Mouse (Mus musculus): ENCODE data around the gene G6pc3. TPM values are rescaled to one million over a fixed set of nuclear protein-coding genes. Genes with fewer than 3 reads are reported as not detected.
A peak's percentile ranks its signal among the peaks of the same experiment; 100 is the strongest.

G6pc3 gene
- total and polyA plus RNA-seq, 3 experiments = 31.3 to 72.3 (median 34.7) TPM

DNA sequence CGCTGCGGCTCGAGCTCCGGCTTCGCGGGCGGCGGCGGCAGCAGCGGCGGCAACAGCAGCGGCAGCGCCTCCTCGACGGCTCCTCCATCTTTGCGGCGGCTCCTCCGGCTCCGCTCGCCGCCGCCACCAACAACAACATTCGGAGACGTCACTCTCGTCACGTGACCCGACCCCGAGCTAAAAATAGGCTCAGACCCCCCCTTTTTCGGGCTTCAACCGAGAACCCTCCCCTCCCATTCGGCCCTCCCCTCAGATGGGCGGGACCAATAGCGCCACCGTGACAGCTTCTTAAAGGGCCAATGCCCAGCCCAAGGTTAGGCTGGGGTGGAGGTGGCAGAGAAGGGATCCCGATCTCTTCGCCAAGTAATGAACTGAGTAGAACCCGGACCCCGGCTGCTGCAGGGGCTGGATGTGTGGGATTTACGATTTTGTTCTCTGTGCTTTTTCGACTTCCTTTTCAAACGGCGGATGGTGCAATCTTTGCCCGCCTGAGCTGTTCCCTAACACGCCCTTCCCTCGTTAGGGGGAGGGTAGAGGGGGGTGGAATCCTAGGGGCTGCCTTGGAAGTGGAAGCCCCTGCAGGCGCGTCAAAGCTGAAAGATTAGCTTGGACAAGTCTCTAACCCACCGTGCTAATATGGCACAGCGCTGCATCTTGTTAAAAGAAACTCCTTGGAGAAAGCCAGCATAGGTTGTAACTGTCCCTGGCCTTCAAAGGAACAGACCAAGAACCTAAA, 40.8 kb downstream of the G6pc3 start, which contains the start of gene Hdac5:
TSS of gene Hdac5 (minus strand) at position 161 of the 736 bp plus-strand sequence.
- DNase-seq (ENCODE audit: extremely low read depth) = peak; percentile 99
- peak within 1 kb of the TSS; percentile 73 for H3K9ac ChIP-seq (ENCODE audit: insufficient read depth, low read depth)
- H3K27ac ChIP-seq (ENCODE audit: insufficient read depth, low read depth) = no peak within 1 kb of the TSS
- in situ Hi-C loops (cut with MboI; ENCODE audit: low pct_ligation_motif_present, low pct_unique_long_range_greater_than_20kb, low sequenced_read_pairs) (no loop called here), dilution Hi-C loops (cut with MboI; ENCODE audit: extremely low pct_ligation_motif_present, extremely low pct_unique_long_range_greater_than_20kb, low sequenced_read_pairs) (no loop called here)
- TF ChIP-seq PAX5 (IDR thresholded peaks at IDR 0.05; ENCODE audit: low read length) = no peak
- no peak; the same call in 1 of the 2 replicates for TF ChIP-seq TCF12 (IDR thresholded peaks at IDR 0.05; ENCODE audit: low read depth, low read length)
- TF ChIP-seq E2F4 (IDR thresholded peaks at IDR 0.05; ENCODE audit: insufficient replicate concordance, low read depth, low read length) = no peak
- TF ChIP-seq GABPA (IDR thresholded peaks at IDR 0.05; ENCODE audit: insufficient replicate concordance, low read depth, low read length) = no peak; the same call in 1 of the 2 replicates
- peak; percentile 57; the same call in 1 of the 2 replicates for TF ChIP-seq TBP (conservative IDR thresholded peaks at IDR 0.05; ENCODE audit: low read depth, low read length)
- TF ChIP-seq MXI1 (IDR thresholded peaks at IDR 0.05; ENCODE audit: low read depth, low read length) = peak; percentile 68
- TF ChIP-seq CHD2 (IDR thresholded peaks at IDR 0.05; ENCODE audit: low read length) = peak; percentile 76
- TF ChIP-seq NELFE (IDR thresholded peaks at IDR 0.05; ENCODE audit: low read depth, low read length) = peak; percentile 78
- peak; percentile 39 for TF ChIP-seq EP300 (IDR thresholded peaks at IDR 0.05; ENCODE audit: low read length)
- TF ChIP-seq SIN3A (IDR thresholded peaks at IDR 0.05; ENCODE audit: low read length) = peak; percentile 86
- peak; percentile 95 for TF ChIP-seq MAZ (IDR thresholded peaks at IDR 0.05; ENCODE audit: low read depth, low read length)
- TF ChIP-seq ZMIZ1 (IDR thresholded peaks at IDR 0.05; ENCODE audit: low read depth, low read length) = no peak; the same call in 1 of the 2 replicates
- peak; percentile 63; the same call in 1 of the 2 replicates for TF ChIP-seq MAX (IDR thresholded peaks at IDR 0.05; ENCODE audit: low read length)
- no peak for TF ChIP-seq ZKSCAN1 (IDR thresholded peaks at IDR 0.05; ENCODE audit: borderline replicate concordance, low read depth, low read length)
- peak; percentile 38; the same call in 1 of the 2 replicates for TF ChIP-seq ELF1 (IDR thresholded peaks at IDR 0.05; ENCODE audit: low read depth, low read length)
- no peak for TF ChIP-seq JUN (IDR thresholded peaks at IDR 0.05; ENCODE audit: insufficient read depth, low read depth, low read length)
- TF ChIP-seq ZNF384 (IDR thresholded peaks at IDR 0.05; ENCODE audit: low read depth, low read length) = 0 out of 2 replicates have a peak, but pooled peaks have one; percentile 9
- TF ChIP-seq CTCF (conservative IDR thresholded peaks at IDR 0.05 in 1 of 2, IDR thresholded peaks at IDR 0.05 in 1 of 2; ENCODE audit: low read depth in 2 of 2, low read length in 2 of 2) = no peak
- peak; percentile 96 for TF ChIP-seq BHLHE40 (IDR thresholded peaks at IDR 0.05; ENCODE audit: low read depth, low read length)
- no peak for TF ChIP-seq CHD1 (IDR thresholded peaks at IDR 0.05; ENCODE audit: low read depth, low read length)
- peak; percentile 54; the same call in 1 of the 2 replicates for TF ChIP-seq UBTF (IDR thresholded peaks at IDR 0.05; ENCODE audit: low read depth, low read length)
- peak; percentile 62 for TF ChIP-seq ETS1 (conservative IDR thresholded peaks at IDR 0.05; ENCODE audit: low read depth, low read length)
- peak; percentile 97 for TF ChIP-seq USF1 (IDR thresholded peaks at IDR 0.05; ENCODE audit: low read depth, low read length)
- TF ChIP-seq JUND (conservative IDR thresholded peaks at IDR 0.05; ENCODE audit: low read depth, low read length) = peak; percentile 27; the same call in 1 of the 2 replicates
- no peak for TF ChIP-seq KAT2A (IDR thresholded peaks at IDR 0.05; ENCODE audit: insufficient replicate concordance, low read length)
- TF ChIP-seq HCFC1 (IDR thresholded peaks at IDR 0.05; ENCODE audit: low read depth, low read length) = peak; percentile 62
- peak; percentile 41; the same call in 1 of the 2 replicates for TF ChIP-seq POLR2AphosphoS2 (IDR thresholded peaks at IDR 0.05; ENCODE audit: low read depth, low read length)
- 0 out of 2 replicates have a peak, but pooled peaks have one; percentile 2 for TF ChIP-seq MAFK (IDR thresholded peaks at IDR 0.05; ENCODE audit: insufficient replicate concordance, low read length)
- no peak for TF ChIP-seq ZC3H11A (IDR thresholded peaks at IDR 0.05; ENCODE audit: low read depth, low read length)
- 0 out of 2 replicates have a peak, but pooled peaks have one; percentile 58 for TF ChIP-seq RCOR1 (conservative IDR thresholded peaks at IDR 0.05; ENCODE audit: low read depth, low read length)
- TF ChIP-seq MYC (IDR thresholded peaks at IDR 0.05; ENCODE audit: low read depth, low read length) = peak; percentile 58; the same call in 1 of the 2 replicates
- no peak for TF ChIP-seq SMC3 (IDR thresholded peaks at IDR 0.05; ENCODE audit: low read depth, low read length)
- TF ChIP-seq MEF2A (IDR thresholded peaks at IDR 0.05; ENCODE audit: borderline replicate concordance, low read depth, low read length) = peak; percentile 100
- TF ChIP-seq IRF4 (IDR thresholded peaks at IDR 0.05; ENCODE audit: low read depth, low read length) = peak; percentile 45; the same call in 1 of the 2 replicates
- no peak for TF ChIP-seq RAD21 (IDR thresholded peaks at IDR 0.05; ENCODE audit: low read depth, low read length)
- no peak for TF ChIP-seq NRF1 (IDR thresholded peaks at IDR 0.05; ENCODE audit: low read depth, low read length)
- TF ChIP-seq POLR2A (IDR thresholded peaks at IDR 0.05; ENCODE audit: low read depth, low read length) = peak; percentile 71
- peak; percentile 97 for TF ChIP-seq USF2 (conservative IDR thresholded peaks at IDR 0.05; ENCODE audit: low read depth, low read length)
- peaks cover 2 to 10% of the 10 kb centered on the region in 2 experiments; a peak in 3 of 4 replicates for H3K4me1 ChIP-seq (ENCODE audit: control insufficient read depth in 1 of 2, insufficient read depth in 2 of 2)
- peak within 1 kb of the TSS; percentile 64 to 73 (median 68) for H3K4me3 ChIP-seq (replicated peaks in 1 of 3; ENCODE audit: low read depth in 2 of 3, low read length in 2 of 3, poor library complexity in 1 of 3)
- H3K36me3 ChIP-seq (replicated peaks in 1 of 2; ENCODE audit: control insufficient read depth in 1 of 2, insufficient read depth in 1 of 2, low read length in 1 of 2) = no peaks in the 10 kb centered on the region
- no peaks in the 10 kb centered on the region for H3K79me2 ChIP-seq (replicated peaks; ENCODE audit: control insufficient read depth, extremely low read depth, insufficient read depth, poor library complexity, severe bottlenecking)
- H3K4me2 ChIP-seq (ENCODE audit: insufficient read depth, low read depth, poor library complexity, severe bottlenecking) = peak within 1 kb of the TSS; percentile 64
- peaks cover 41% of the 10 kb centered on the region for H3K27me3 ChIP-seq (replicated peaks)
- H3K9me3 ChIP-seq (replicated peaks; ENCODE audit: low read length) = peaks cover 1% of the 10 kb centered on the region

All from CH12.LX (cell line).